Mouse (Mus musculus) lung, adult 10 weeks (tissue): ENCODE results near the gene Med16. TPM values are rescaled to one million over a fixed set of nuclear protein-coding genes. Genes with fewer than 3 reads are reported as not detected.

Experiments used
- polyA plus RNA-seq: library from polyadenylated mRNA; stranded (reverse); fragments of 350-450 nt; fragmentation: Illumina TruSeq; extraction: RNeasy Lipid Tissue Mini Kit (QIAGEN cat#74804); gene quantifications from one replicate; pipeline ENCODE4 v1.2.3, GENCODE M21; 2014; ENCODE audit warnings: low read depth, low replicate concordance; ENCODE audit not compliant: insufficient read depth

Med16 gene
- polyA plus RNA-seq, result 12.4 TPM

DNA sequence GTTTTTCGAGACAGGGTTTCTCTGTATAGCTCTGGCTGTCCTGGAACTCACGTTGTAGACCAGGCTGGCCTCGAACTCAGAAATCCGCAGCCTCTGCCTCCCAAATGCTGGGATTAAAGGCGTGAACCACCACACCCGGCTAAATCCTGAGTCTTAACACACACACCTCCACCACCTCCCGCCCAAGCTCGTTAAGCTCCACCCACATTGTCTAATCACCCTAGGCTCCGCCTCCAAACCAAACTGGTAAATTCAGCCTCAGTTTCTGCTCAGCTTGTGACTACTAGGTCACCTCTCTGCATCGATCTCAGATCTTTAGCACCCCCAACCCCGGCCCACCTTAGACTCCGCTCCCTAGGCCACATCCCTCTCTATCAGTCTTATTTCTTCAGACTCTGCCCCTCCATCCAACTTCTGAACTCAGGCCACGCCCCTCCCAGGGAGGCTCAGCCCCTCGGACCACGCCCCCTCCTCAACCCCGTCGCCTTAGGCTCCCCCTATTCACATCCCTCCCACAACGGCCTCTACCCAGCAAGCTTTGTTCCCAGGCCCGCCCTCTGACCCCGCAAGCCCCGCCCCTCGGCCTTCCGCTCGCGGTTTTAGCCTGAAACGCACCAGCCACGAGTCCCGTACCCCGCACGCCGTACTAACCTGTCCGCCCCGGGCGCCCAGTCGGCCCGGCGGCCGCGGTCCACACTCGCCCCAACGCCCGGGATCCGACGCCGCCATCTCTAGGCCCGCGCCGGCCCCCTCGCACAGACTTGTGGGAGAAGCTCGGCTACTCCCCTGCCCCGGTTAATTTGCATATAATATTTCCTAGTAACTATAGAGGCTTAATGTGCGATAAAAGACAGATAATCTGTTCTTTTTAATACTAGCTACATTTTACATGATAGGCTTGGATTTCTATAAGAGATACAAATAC lies at the start of gene Med16:
Gene Med16 (minus strand): TSS at position 757 of the 925 bp plus-strand sequence.

DNA sequence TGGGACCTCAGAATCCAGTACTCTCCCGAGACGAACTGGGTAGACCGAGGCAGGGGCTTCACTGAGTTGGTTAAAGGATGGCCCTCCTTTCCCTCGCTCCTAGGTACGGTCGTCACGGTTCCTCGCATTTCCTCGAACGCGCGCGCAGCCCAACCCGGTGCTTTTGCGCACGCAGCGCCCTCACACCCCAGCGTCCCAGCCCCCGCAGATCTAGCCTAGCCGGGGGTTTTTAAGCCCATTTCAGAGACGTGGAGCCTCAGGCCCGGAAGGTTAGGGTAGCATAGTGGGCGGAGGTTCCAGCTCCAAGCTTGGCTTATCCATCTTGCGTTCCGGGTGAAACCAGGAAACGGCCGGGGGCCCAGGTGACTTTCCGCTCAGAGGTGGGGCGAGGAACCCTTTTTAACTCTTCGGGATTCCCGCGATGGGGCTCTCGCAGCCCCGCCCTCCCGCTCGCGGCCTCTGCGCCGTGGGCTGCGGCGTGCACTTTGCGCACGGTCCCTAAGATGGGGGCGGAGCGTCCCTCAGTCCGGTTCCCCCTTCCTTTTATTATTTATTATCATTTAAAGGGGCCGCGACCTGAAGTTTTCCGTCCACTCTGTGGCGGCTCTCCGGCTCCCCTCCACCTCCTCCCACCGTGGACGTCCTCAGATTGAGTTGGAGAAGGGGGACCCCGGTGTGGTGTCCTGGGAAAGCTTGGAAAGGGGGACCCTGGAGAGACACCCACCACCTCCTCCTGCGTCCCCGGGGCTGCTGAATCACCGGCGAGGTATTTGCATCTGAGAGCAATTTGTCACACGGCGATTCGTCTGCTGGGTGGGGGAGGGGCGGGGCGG lies 18.0 kb upstream of the Med16 start, which contains the start of gene Arid3a:
Gene Arid3a (plus strand): TSS at position 553 of the 833 bp plus-strand sequence.

DNA sequence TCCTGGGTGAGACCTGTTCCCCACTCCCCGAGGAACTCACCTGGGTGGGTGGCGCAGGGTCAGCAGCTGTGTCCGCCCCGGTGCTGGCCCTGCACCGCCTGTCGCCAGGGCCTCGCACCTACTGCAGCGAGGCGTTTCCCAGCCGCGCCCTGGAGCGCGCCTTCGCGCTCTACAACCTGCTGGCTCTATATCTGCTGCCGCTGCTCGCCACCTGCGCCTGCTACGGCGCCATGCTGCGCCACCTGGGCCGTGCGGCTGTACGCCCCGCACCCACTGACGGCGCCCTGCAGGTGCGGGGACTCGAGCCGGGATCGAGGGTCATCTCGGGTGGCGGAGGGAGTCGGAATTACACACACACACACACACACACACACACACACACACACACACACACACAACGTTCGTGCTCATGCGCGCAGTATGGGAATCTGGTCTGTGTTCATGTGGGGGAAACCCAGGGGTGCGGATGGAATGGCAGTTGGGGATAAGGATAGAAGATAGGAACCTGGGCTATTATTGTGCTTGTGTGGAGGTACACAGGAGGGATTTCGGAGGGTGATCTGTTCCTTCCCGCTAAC lies 12.3 kb upstream of the Med16 start, which contains the start of gene R3hdm4:
Gene R3hdm4 (minus strand): TSS at position 251 of the 578 bp plus-strand sequence.

DNA sequence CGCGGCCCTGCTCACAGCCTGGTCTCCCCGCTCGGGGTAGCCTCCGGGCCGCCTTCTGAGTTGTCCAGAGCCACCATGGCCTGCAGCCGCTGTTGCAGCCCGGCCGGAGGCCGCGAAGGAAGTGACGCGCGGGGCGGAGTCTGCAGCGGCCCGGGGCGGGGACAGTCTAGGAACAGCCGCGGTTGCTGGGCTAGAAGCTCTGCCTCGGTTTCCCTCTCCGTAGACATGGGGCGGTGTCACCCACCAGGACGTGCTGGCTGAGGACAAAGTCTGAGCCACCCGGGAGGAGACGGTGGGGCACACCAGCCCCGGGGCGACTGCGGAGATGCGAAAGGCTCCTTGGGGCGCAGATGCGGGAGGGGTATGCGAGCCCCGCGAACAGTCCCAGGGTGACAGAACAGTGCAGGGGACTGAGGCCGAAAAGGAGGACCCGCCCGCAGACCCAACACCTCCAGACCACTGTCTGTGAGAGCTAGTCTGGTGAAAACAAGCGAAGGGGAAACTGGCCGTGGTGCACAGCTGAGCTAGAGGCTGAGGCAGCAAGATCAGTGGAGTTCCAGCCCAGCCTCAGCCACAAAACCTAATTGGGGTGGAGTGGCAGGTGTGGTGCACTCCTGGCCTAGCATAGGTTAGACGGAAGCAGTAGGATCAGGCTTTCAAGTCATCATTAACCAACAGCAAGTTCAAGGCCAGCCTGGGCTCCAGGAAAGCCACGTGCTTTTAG lies 8.2 kb upstream of the Med16 start, which contains the start of gene Kiss1r:
Gene Kiss1r (plus strand): TSS at position 164 of the 724 bp plus-strand sequence.

DNA sequence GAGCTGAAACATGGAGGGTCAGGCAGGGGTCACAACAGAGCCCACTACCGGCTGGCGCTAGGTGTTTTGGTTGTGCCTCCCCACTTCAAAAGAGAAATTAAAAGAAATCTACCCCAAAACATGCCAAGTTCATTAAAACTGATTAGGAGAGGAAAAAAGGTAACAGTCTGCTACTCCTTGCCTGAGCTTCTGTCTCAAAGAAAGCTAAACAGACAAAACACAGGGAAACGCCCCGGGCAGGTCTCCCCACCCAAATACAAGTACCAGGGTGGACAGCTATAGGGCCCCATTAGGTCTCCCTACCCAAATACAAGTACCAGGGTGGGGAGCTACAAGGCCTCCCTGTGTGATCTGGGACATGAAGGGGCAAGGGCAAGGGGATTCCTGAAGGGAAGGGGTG lies 1.8 kb upstream of the Med16 start, which contains the start of gene Gm26602:
Gene Gm26602 (plus strand): TSS at position 301 of the 400 bp plus-strand sequence.

DNA sequence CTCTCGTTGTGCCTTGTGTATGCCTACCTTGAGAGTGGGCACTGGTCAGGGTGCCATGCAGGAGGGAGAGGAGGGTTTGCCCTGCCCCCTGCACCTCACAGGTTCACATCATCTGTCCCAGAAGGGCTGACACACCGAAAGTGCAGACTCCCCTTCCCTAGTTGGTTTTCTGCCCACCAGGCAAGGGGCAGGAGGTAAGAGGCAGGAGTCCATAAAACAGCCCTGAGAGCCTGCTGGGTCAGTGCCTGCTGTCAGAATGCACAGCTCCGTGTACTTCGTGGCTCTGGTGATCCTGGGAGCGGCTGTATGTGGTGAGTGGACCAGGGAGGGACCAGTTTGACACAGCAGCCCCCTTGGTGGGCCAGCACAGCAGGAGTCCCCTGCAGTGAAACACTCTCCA lies 18.1 kb downstream of the Med16 start, which contains the start of gene Cfd:
Gene Cfd (plus strand): TSS at position 184 of the 400 bp plus-strand sequence.

DNA sequence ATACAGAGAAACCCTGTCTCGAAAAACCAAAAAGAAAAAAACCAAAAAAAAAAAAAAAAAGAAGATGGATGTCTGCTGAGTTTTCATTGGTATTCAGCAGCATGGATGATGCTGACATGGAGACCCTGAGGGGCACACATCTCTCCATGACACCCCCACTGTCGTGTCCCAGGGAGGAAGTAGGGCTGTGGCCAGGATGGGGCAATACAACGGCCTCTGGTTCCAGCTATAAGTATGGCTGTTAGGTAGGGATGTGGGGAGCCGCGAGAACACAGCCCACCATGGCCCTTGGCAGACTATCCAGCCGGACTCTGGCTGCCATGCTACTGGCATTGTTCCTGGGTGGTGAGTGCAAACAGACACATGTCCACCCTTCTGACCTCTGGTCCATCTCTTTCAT lies 22.7 kb downstream of the Med16 start, which contains the start of gene Elane:
Gene Elane (plus strand): TSS at position 194 of the 400 bp plus-strand sequence.

DNA sequence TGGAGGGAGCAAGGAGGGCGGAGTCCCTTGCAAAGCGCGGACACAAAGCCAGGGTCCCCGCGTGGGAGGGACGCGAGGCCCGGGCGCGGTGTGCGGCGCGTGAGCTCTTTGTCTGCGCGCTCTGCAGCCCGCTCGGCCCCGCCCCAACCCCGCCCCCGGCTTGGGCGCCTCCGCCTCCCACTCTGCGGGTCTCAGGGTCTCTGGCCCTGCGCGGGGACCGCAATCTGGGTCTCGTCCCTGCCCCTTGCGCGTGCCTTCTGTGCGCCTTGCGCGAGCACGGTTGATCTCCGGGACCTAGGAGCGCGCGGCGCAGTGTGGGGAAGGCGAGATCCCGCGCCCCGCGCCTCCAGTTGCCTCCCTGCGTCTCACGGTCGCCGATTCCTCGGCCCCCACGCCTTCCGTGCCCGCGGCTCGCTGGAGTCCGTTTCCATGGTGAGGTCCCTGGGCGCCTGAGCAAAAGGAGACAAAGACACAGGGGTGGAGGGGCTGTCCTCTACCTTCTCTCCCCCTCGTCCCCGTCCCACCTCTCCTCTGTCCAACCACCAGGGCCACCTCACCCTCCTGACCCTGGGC lies 34.3 kb downstream of the Med16 start, which contains the start of the genes Prtn3 and Plppr3:
Gene Prtn3 (plus strand): TSS at position 187 of the 573 bp plus-strand sequence.
Gene Plppr3 (minus strand): TSS at position 345 of the 573 bp plus-strand sequence.

DNA sequence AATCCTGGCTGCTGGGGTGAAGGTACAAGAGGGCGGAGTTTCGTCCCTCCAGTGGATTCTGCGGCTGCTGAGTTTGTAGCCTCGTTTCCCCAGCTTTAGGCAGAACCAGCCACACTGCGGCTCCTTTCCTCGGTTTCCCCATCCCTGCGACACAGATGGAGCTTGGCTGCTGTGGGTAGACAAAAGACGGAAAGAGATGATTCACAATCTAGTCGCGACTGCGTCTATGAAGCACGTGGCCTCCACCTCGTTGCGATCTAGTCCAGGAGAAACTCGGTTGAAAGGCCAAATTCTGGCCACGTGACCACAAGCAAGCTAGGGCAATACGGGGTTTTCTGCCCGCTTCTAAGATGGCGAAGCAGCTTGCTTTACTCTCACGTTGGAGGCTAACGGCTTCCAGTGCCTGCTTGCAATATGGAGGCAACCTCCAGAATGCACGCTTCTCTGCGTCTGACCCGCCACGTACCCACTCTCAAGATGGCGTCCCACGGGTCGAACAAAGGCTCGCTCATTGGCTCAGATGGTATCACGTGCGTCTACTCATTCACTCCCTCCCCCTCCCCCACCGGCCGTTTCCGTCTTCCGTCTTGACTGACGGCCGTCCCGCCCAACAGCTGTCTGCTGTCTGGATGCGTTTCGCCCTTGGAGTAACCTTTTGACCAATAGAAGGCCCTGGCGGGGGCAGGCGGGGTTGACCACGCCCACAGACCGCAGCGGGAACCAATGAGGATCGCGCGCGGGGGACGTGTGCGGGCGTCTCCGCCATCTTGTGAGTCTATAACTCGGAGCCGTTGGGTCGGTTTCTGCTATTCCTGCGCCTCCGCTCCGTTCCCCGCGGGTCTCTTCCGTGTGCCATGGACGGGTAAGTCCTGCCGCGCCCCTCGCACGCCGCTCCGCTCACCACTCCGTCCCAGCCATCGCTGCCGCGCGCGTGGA lies 54.6 kb downstream of the Med16 start, which contains the start of gene Ptbp1:
Gene Ptbp1 (plus strand): TSS at position 568 of the 936 bp plus-strand sequence.

Other genes with a start within 250 kb of the Med16 start
- not detected for gene Madcam1, start 244.4 kb downstream of the Med16 start, polyA plus RNA-seq
- gene Tpgs1, start 239.6 kb downstream of the Med16 start, polyA plus RNA-seq, result 27.9 TPM
- 73.4 TPM for gene Cdc34, start 226.7 kb downstream of the Med16 start, polyA plus RNA-seq
- 1.4 TPM for gene Gzmm, start 219.9 kb downstream of the Med16 start, polyA plus RNA-seq
- 666 TPM for gene Bsg, start 204.4 kb downstream of the Med16 start, polyA plus RNA-seq
- 0.48 TPM for gene Hcn2, start 192.3 kb downstream of the Med16 start, polyA plus RNA-seq
- 19.4 TPM for gene Polrmt, start 162.3 kb downstream of the Med16 start, polyA plus RNA-seq
- not detected for gene Fgf22, start 153.8 kb downstream of the Med16 start, polyA plus RNA-seq
- 25.3 TPM for gene Rnf126, start 142.0 kb downstream of the Med16 start, polyA plus RNA-seq
- gene Fstl3, start 131.7 kb downstream of the Med16 start, polyA plus RNA-seq, result 20.4 TPM
- 0.08 TPM for gene Prss57, start 118.0 kb downstream of the Med16 start, polyA plus RNA-seq
- gene Palm, start 115.4 kb downstream of the Med16 start, polyA plus RNA-seq, result 18.7 TPM
- gene Misp, start 87.9 kb downstream of the Med16 start, polyA plus RNA-seq, result 3.5 TPM
- gene Ptbp1, start 54.5 kb downstream of the Med16 start, polyA plus RNA-seq, result 81.3 TPM
- 2.2 TPM for gene Prtn3, start 34.4 kb downstream of the Med16 start, polyA plus RNA-seq
- gene Plppr3, start 34.3 kb downstream of the Med16 start, polyA plus RNA-seq, result 3.4 TPM
- gene Elane, start 22.7 kb downstream of the Med16 start, polyA plus RNA-seq, result not detected
- gene Cfd, start 18.1 kb downstream of the Med16 start, polyA plus RNA-seq, result 873 TPM
- gene Gm26602, start 1.9 kb upstream of the Med16 start, polyA plus RNA-seq, result not detected
- gene Kiss1r, start 8.0 kb upstream of the Med16 start, polyA plus RNA-seq, result 3.0 TPM
- 59.6 TPM for gene R3hdm4, start 12.3 kb upstream of the Med16 start, polyA plus RNA-seq
- 2.2 TPM for gene Arid3a, start 18.1 kb upstream of the Med16 start, polyA plus RNA-seq
- gene Wdr18, start 51.2 kb upstream of the Med16 start, polyA plus RNA-seq, result 25.0 TPM
- not detected for gene Grin3b, start 61.8 kb upstream of the Med16 start, polyA plus RNA-seq
- gene Tmem259, start 75.4 kb upstream of the Med16 start, polyA plus RNA-seq, result 67.1 TPM
- 208 TPM for gene Cnn2, start 79.7 kb upstream of the Med16 start, polyA plus RNA-seq
- gene Abca7, start 87.6 kb upstream of the Med16 start, polyA plus RNA-seq, result 7.0 TPM
- gene Arhgap45, start 107.7 kb upstream of the Med16 start, polyA plus RNA-seq, result 36.5 TPM
- 120 TPM for gene Polr2e, start 130.9 kb upstream of the Med16 start, polyA plus RNA-seq
- 1,013 TPM for gene Gpx4, start 138.2 kb upstream of the Med16 start, polyA plus RNA-seq
- 13.9 TPM for gene Sbno2, start 196.6 kb upstream of the Med16 start, polyA plus RNA-seq
- 98.1 TPM for gene Stk11, start 206.9 kb upstream of the Med16 start, polyA plus RNA-seq
- 267 TPM for gene Atp5d, start 229.7 kb upstream of the Med16 start, polyA plus RNA-seq
- 6.8 TPM for gene Cbarp, start 231.9 kb upstream of the Med16 start, polyA plus RNA-seq
- 24.9 TPM for gene Midn, start 239.3 kb upstream of the Med16 start, polyA plus RNA-seq